Mouse (Mus musculus) small intestine, adult 2 months (tissue): ENCODE measurements at regions not wholly inside any gene's neighbourhood (a gene's known extent, or its start where the extent isn't known, plus 50 kb on each side); places are given as distances from the start of the nearest gene placed in this dataset.

Source experiments
- H3K27ac ChIP-seq: fragments of 200-500 bp; 2 replicates; pipeline ENCODE4 v1.5.1; 2012; ENCODE audit warnings: low read depth, low read length, control low read depth, inconsistent platforms; ENCODE audit not compliant: insufficient read depth
- H3K27me3 ChIP-seq: fragments of 200-500 bp; 2 replicates; pipeline ENCODE4 v1.6.1; 2012; ENCODE audit warnings: mild to moderate bottlenecking, moderate library complexity, low read length, inconsistent platforms; ENCODE audit not compliant: control insufficient read depth, insufficient read depth
- H3K36me3 ChIP-seq: fragments of 200-500 bp; 2 replicates; pipeline ENCODE4 v1.6.1; 2012; ENCODE audit warnings: mild to moderate bottlenecking, low read length, control low read depth, inconsistent platforms; ENCODE audit not compliant: control insufficient read depth, insufficient read depth
- H3K4me1 ChIP-seq: fragments of 200-500 bp; 2 replicates; pipeline ENCODE4 v1.6.1; 2012; ENCODE audit warnings: low read length, inconsistent platforms, mixed read lengths; ENCODE audit not compliant: control insufficient read depth, insufficient read depth, insufficient read length
- H3K4me3 ChIP-seq: fragments of 200-500 bp; 2 replicates; pipeline ENCODE4 v1.5.1; 2012; ENCODE audit warnings: low read depth, mild to moderate bottlenecking, control low read depth, inconsistent platforms, low read length, moderate library complexity
- CTCF ChIP-seq: fragments of 200-500 bp; IDR thresholded peaks from 2 replicates; pipeline ENCODE4 v1.5.1; 2012; ENCODE audit warnings: low read depth, mild to moderate bottlenecking, control low read depth, inconsistent platforms, low read length, moderate library complexity, mixed read lengths; ENCODE audit not compliant: insufficient replicate concordance, insufficient read length; ENCODE audit errors: extremely low read depth
- POLR2A ChIP-seq: fragments of 200-500 bp; IDR thresholded peaks from 2 replicates; pipeline ENCODE4 v1.6.1; 2012; ENCODE audit warnings: low read depth, mild to moderate bottlenecking, control low read depth, inconsistent platforms, low read length, moderate library complexity
- WGBS: fragments of 180-500 bp; shearing (Covaris S2); methylation state at CpG from one replicate; pipeline ENCODE4 v1.1.7; 2018; 5-methylcytosine and 5-hydroxymethylcytosine counted together

- TF ChIP-seq CTCF (no peak), POLR2A (no peak)
- H3K27me3 ChIP-seq, result no peaks in the 10 kb centered on the region; the same call in 1 of the 2 replicates
- H3K4me3 ChIP-seq, result no peak overlapping the region
- whole genome bisulfite sequencing, result 51% methylated on average over 13 of the region's 13 CpGs
- H3K27ac ChIP-seq, result no peak overlapping the region
- peaks cover 13% of the 10 kb centered on the region for H3K4me1 ChIP-seq
- no peaks in the 10 kb centered on the region for H3K36me3 ChIP-seq
Observed at GRCm38 (mm10) chr17:45807452-45807851, 73.8 kb upstream of the 1600014C23Rik start.

- TF ChIP-seq POLR2A (no peak), CTCF (no peak)
- 89% methylated on average over 4 of the region's 4 CpGs for WGBS
- no peak overlapping the region for H3K4me3 ChIP-seq
- H3K36me3 ChIP-seq, result no peaks in the 10 kb centered on the region
- H3K27me3 ChIP-seq, result no peaks in the 10 kb centered on the region; the same call in 1 of the 2 replicates
- peaks cover 13% of the 10 kb centered on the region for H3K4me1 ChIP-seq
- no peak overlapping the region for H3K27ac ChIP-seq
Observed at GRCm38 (mm10) chr17:45806831-45807230, 73.2 kb upstream of the 1600014C23Rik start.

GRCm38 (mm10) chr17:45806430-45806829 lies 72.8 kb upstream of the 1600014C23Rik start:
- TF ChIP-seq CTCF, result no peak
- no peak for TF ChIP-seq POLR2A
- peaks cover 13% of the 10 kb centered on the region for H3K4me1 ChIP-seq
- 85% methylated on average over 5 of the region's 5 CpGs for WGBS
- no peak overlapping the region for H3K4me3 ChIP-seq
- H3K36me3 ChIP-seq, result no peaks in the 10 kb centered on the region
- no peaks in the 10 kb centered on the region; the same call in 1 of the 2 replicates for H3K27me3 ChIP-seq
- H3K27ac ChIP-seq, result no peak overlapping the region

- Histone ChIP-seq H3K4me1 (peaks cover 13% of the 10 kb centered on the region), H3K27ac (no peak overlapping the region), H3K36me3 (no peaks in the 10 kb centered on the region), H3K4me3 (no peak overlapping the region), H3K27me3 (no peaks in the 10 kb centered on the region; the same call in 1 of the 2 replicates)
- TF ChIP-seq POLR2A (no peak), CTCF (peak; percentile 36; the same call in 1 of the 2 replicates)
- WGBS, result 31% methylated on average over 35 of the region's 35 CpGs
Observed at GRCm38 (mm10) chr17:45805471-45806082, 71.9 kb upstream of the 1600014C23Rik start.

- Histone ChIP-seq H3K27me3 (no peaks in the 10 kb centered on the region; the same call in 1 of the 2 replicates), H3K4me1 (peaks cover 10% of the 10 kb centered on the region), H3K4me3 (no peak overlapping the region), H3K27ac (no peak overlapping the region), H3K36me3 (no peaks in the 10 kb centered on the region)
- WGBS, result 90% methylated on average over 8 of the region's 8 CpGs
- TF ChIP-seq CTCF (no peak), POLR2A (no peak)
Observed at GRCm38 (mm10) chr17:45803331-45803730, 69.7 kb upstream of the 1600014C23Rik start.

- Histone ChIP-seq H3K36me3 (no peaks in the 10 kb centered on the region), H3K4me1 (peaks cover 5% of the 10 kb centered on the region), H3K27ac (no peak overlapping the region), H3K4me3 (no peak overlapping the region), H3K27me3 (no peaks in the 10 kb centered on the region; the same call in 1 of the 2 replicates)
- 92% methylated on average over 8 of the region's 8 CpGs for WGBS
- no peak for TF ChIP-seq POLR2A
- TF ChIP-seq CTCF, result no peak
Observed at GRCm38 (mm10) chr17:45802439-45802838, 68.8 kb upstream of the 1600014C23Rik start.

- Histone ChIP-seq H3K27me3 (no peaks in the 10 kb centered on the region), H3K4me1 (no peaks in the 10 kb centered on the region), H3K27ac (no peak overlapping the region), H3K36me3 (no peaks in the 10 kb centered on the region), H3K4me3 (no peak overlapping the region)
- WGBS, result 63% methylated on average over 1 of the region's 1 CpGs
- TF ChIP-seq POLR2A (no peak), CTCF (no peak)
Observed at GRCm38 (mm10) chr17:45799725-45800124, 66.1 kb upstream of the 1600014C23Rik start.

- H3K4me3 ChIP-seq, result no peak overlapping the region
Observed at GRCm38 (mm10) chr17:45798996-45799395, 65.4 kb upstream of the 1600014C23Rik start.

More at GRCm38 (mm10) chr17:45798996-45799395, 65.4 kb upstream of the 1600014C23Rik start:
- Histone ChIP-seq H3K36me3 (no peaks in the 10 kb centered on the region), H3K27ac (no peak overlapping the region), H3K4me1 (no peaks in the 10 kb centered on the region), H3K27me3 (no peaks in the 10 kb centered on the region)
- 57% methylated on average over 11 of the region's 11 CpGs for WGBS
- no peak for TF ChIP-seq CTCF
- TF ChIP-seq POLR2A, result no peak
